In genomic region chr5:100536638-100537037, GRCm38 (mm10) we compare ENCODE assay signal across 8 mouse cellular contexts. TPM values are rescaled to one million over a fixed set of nuclear protein-coding genes. Genes with fewer than 3 reads are reported as not detected.
DNase-seq lines count a peak whose midpoint lies in the region; TF ChIP-seq lines count a peak whose summit lies in the region.

No protein-coding gene starts in this region.

- H3K79me2 ChIP-seq in heart, adult 2 months (replicated peaks; ENCODE audit: control insufficient read depth, insufficient read depth, low read length), result no peaks in the 10 kb centered on the region

- 76% methylated on average over 3 of the region's 3 CpGs for WGBS in heart, adult 2 months

- TF ChIP-seq POLR2A in heart, adult 2 months (IDR thresholded peaks at IDR 0.05; ENCODE audit: insufficient read depth, low read depth, low read length), result no peak

- H3K4me1 ChIP-seq in heart, adult 2 months (ENCODE audit: control insufficient read depth, insufficient read depth, low read length), result no peaks in the 10 kb centered on the region

- no peak for TF ChIP-seq EP300 in heart, adult 2 months (IDR thresholded peaks at IDR 0.05; ENCODE audit: insufficient read depth, low read depth, low read length)

- peak; percentile 83 for TF ChIP-seq CTCF in heart, adult 2 months (IDR thresholded peaks at IDR 0.05)

- H3K27me3 ChIP-seq in heart, adult 2 months (ENCODE audit: control insufficient read depth, insufficient read depth, low read length), result no peaks in the 10 kb centered on the region

- DNase-seq in heart, adult 2 months, result no peak
- no peak for DNase-seq in heart, postnatal 25 days (ENCODE audit: low spot score)
- DNase-seq in A20 (ENCODE audit: low read depth, low spot score) (peak; percentile 54), NIH3T3 (ENCODE audit: low read depth) (peak; percentile 72)
- DNase-seq in heart, postnatal 4 days, result peak; percentile 40
- peak; percentile 30 for DNase-seq in lung, postnatal 14 days
- DNase-seq in frontal cortex, postnatal 14 days (ENCODE audit: low spot score in 2 of 2), result no peak
- no peak for DNase-seq in right cerebral cortex, postnatal 14 days

- H3K36me3 ChIP-seq in heart, adult 2 months (ENCODE audit: control insufficient read depth, insufficient read depth, low read length), result no peaks in the 10 kb centered on the region; the same call in 1 of the 2 replicates

- no peak overlapping the region for H3K9ac ChIP-seq in heart, adult 2 months (ENCODE audit: low read depth, low read length)

- intact Hi-C loops in heart, adult 2 months (cut with DNase I), result loop anchor here (10.0 kb wide), 1 partner anchor 162 kb away; no protein-coding TSS in a partner anchor
- intact Hi-C loops in heart, postnatal 25 days (cut with DNase I), result loop anchor here (5.0 kb wide), 1 partner anchor 159 kb away; no protein-coding TSS in a partner anchor

- H3K27ac ChIP-seq in heart, adult 2 months, result no peak overlapping the region

- H3K4me3 ChIP-seq in heart, adult 2 months, result no peak overlapping the region

RNA-seq across cellular contexts. Expression of gene Cops4, which starts 18.5 kb away (rescaled TPM):
- total RNA-seq in heart, adult 2 months (2021), result 10 to 100 TPM; 84.8 to 86.2 TPM
- polyA plus RNA-seq in heart, adult 2 months (2012; rRNA removed), result 37.9 and 57.3 TPM in 2 replicates
- total RNA-seq in heart, postnatal 25 days (2021), result 10 to 100 TPM; 79.7 to 85.4 TPM
- total RNA-seq in heart, postnatal 4 days (2021), result 10 to 100 TPM; 91.8 to 92.3 TPM

RNA-seq across cellular contexts. Expression of gene Plac8, which starts 35.4 kb away (rescaled TPM):
- 1 to 10 TPM; 1.5 to 3.1 TPM for total RNA-seq in heart, adult 2 months (2021)
- polyA plus RNA-seq in heart, adult 2 months (2012; rRNA removed), result 3.7 and 8.0 TPM in 2 replicates
- 1 to 10 TPM in 1 of 2 experiments, under 1 TPM in 1; 0.36 to 1.4 TPM for total RNA-seq in heart, postnatal 25 days (2021)
- 1 to 10 TPM; 2.8 to 3.0 TPM for total RNA-seq in heart, postnatal 4 days (2021)

RNA-seq across cellular contexts. Expression of gene Lin54, which starts 36.2 kb away (rescaled TPM):
- total RNA-seq in heart, adult 2 months (2021), result 1 to 10 TPM; 7.2 to 8.3 TPM
- polyA plus RNA-seq in heart, adult 2 months (2012; rRNA removed), result 3.1 and 3.4 TPM in 2 replicates
- 1 to 10 TPM; 8.2 to 9.4 TPM for total RNA-seq in heart, postnatal 25 days (2021)
- total RNA-seq in heart, postnatal 4 days (2021), result 10 to 100 TPM; 20.7 to 20.9 TPM

Comparison
In these comparisons a context has a peak if more than half of its experiments do, and no peak if none do; other contexts are left out.
1. DNase-seq: peak in A20 (single experiment), NIH3T3 (single experiment), heart, postnatal 4 days (single experiment) and lung, postnatal 14 days (single experiment); none in heart, adult 2 months (0 of 2), heart, postnatal 25 days (single experiment), frontal cortex, postnatal 14 days (0 of 2) and right cerebral cortex, postnatal 14 days (single experiment).